Mouse (Mus musculus) lung, adult 18-20 months (tissue): ENCODE data around the gene Bdnf.
A peak's percentile ranks its signal among the peaks of the same experiment; 100 is the strongest.

Source experiments
- DNase-seq, 2 experiments: peaks; one replicate each; pipeline ENCODE4 v3.0.0; 2022; ENCODE audit warnings: mixed read lengths in 2 of 2

Bdnf gene

GRCm38 (mm10) chr2:109674532-109674931 is at the start of gene Bdnf:
Gene Bdnf (plus strand): TSS chr2:109674700.
- DNase-seq: no peak

- no peak for DNase-seq
Measured at GRCm38 (mm10) chr2:109626864-109627263, 47.6 kb upstream of the Bdnf start.

- no peak for DNase-seq
Measured at GRCm38 (mm10) chr2:109673509-109674455, 718 bp upstream of the Bdnf start.

DNA sequence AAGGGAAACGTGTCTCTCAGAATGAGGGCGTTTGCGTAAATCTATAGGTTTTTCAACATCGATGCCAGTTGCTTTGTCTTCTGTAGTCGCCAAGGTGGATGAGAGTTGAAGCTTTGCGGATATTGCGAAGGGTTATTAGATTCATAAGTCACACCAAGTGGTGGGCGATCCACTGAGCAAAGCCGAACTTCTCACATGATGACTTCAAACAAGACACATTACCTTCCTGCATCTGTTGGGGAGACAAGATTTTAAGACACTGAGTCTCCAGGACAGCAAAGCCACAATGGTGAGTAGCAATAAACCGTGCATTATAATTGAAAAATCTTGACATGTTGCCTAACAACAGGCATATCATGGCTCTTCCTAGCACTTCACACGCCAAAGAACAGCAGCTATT is 551 bp downstream of the Bdnf start:
- DNase-seq: no peak

GRCm38 (mm10) chr2:109675973-109676617 is 1.6 kb downstream of the Bdnf start:
- DNase-seq: no peak

- DNase-seq: no peak
Measured at GRCm38 (mm10) chr2:109676618-109676974, 2.1 kb downstream of the Bdnf start.

DNA sequence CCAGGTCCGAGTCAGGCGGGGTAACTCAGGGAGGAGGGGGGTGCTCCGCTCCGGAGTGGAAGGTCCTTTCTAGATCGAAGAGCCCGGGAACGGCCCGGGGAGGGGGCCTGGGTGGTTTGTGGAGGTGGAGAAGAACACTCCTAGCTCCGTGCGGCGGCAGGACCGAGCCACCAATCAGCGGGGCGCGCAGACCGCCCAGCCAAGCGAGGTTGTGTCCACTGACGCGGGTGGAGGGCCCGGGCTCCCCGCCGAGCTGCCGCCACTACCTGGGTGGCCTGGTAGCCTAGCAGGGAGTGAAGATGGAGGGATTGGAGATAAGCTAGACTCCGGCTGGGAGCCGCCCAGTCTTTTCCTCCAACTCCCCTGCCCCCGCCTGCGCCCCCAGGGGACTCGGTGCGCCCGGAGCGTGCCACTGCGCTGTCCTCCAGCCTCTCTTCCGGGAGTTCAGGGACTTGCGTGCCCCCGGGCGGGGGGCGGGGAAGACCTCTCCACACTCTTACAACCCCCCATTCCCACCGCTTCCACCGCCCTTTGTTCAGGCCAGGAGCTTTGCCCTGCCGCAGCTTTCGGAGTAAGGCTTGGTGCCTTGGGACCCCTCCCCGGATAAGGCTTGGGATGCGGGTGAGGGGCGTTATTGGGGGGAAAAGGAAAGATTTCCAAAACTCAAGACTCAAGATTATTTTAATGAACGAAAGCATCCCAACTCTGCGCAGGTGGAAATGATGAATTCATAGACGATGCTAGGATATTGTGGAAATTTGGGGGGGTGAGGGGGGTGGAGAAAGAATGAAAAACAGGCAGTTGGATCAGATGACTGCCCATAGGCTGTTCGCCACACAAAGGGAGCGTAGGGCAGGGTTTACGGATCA is 3.0 kb downstream of the Bdnf start:
- DNase-seq: no peak

DNA sequence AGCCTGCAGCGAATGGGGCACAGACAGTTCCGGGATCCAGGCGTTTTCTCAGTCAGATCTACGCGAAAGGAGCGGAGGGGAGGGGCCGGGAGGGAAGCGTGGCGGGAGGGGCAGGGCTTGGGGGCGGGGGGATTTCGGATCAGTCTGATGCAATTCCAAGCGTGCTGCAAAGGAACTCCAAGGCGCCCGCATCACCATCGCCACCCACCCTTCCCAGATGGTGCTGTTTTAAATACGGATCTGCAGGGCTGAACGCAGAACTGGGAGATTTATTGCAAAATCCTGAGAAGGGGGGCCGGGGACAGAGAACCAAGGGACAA is 3.5 kb downstream of the Bdnf start:
- DNase-seq: no peak

DNA sequence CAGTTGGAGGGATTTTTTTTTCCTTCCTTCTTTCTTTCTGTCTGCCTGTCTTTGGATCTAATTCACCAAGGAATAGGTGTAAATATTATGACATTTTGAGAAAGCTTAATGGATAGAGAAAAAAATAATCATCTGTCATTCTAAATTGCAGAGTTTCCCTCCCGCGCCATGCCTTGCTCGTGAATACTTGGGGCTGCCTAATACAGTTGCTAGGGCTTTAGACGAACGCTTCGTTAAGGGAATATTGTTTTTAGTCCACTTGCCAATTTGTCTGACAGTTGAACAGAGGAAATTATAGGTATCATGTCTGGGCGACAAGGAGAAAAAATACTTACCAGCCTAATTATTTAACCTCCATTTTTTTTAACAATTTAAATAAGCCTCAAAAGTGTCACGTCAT is 4.0 kb downstream of the Bdnf start:
- no peak for DNase-seq

- no peak for DNase-seq
Measured at GRCm38 (mm10) chr2:109679446-109679845, 4.9 kb downstream of the Bdnf start.

DNA sequence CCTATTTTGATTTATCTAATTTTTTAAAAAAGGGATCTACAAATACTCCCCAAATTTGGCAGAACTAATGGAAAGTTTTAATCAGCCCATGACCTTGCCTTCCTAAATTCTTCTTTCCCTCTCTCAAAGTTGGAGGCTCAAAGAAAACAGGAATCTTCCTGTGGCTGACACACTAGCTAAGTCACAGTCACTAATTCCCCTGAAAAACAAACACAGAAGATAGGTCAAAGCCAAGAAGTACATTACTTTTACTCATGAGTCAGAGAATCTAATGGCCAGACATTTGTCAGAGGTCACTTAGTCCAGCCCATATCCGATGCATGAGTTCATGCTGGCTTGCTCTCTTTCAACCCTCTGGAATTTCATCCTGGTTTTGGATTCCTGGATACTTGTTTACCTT is 6.6 kb downstream of the Bdnf start:
- DNase-seq: no peak

DNA sequence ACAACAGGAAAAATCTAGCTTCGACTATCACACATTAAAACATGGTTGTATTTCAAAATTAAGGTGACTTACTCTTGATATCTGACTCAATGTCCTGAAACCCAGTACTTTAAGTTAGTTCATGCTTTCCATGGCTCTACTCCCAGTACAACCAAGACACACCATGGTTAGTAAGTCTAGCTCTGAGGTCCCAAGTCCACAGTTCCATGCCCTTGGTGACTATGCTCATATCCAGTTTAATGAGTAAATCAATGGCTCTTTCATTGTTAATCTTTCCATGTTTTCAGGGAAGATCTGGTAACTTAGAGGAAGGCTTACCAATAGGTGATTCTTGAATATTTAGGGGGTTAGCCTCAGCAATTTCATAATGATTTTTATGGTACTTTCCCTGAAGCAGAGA is 14.2 kb downstream of the Bdnf start:
- no peak for DNase-seq

- DNase-seq: no peak
Measured at GRCm38 (mm10) chr2:109692266-109693177, 18.0 kb downstream of the Bdnf start.

GRCm38 (mm10) chr2:109693178-109694115 is 18.9 kb downstream of the Bdnf start:
- DNase-seq: peak; percentile 22 to 26

DNA sequence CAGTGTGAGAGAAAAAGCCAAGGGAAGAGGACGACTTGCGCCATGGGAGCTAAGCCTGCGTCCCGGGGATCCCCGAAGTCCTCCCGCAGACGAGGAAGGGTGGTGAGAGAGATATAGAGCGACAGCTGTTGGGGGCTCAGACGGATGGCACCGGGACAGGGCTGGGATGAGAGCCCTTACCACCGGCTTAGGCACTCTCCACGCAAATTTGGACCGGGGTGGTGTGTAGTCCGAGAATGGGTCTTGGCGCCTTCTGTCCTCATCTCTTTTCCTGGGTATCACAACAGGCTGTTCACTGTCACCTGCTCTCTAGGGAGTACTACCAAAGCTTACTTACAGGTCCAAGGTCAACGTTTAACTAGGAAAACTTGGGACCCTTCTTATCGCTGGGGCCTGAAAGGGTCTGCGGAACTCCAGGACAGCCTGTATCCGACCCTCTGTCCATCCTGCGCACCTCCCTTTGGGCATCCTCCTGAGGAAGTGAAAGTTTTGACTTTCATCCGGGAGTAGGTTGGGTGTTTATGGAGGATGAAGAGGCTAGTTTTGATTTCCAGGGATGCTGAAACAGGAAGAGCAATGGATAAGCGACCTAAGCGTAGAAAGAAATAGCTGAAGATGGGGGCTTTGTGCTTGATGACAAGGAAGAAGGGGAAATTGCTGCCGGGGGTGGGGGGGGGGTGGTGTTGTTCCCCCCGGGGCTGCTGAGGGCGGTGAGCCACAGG is 19.8 kb downstream of the Bdnf start:
- no peak for DNase-seq

DNA sequence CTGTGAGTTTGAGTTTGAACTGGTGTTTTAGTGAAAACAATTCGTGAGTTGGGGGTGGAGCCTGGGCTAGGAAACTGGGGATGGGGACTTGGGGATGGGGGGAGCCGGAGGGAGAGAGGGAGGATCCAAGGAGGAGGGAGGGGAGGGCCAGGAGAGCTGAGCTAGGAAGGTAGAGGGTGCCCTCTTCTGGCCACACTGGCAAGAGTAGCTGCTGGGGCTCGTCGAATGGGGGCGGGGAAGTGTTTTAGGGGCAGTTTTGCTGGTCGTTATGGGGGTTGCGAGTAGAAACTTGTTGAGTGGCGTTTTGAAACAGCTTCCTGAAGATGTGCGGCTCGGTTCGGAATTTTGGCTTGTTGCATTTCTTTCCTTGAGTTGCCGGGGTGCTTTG is 20.3 kb downstream of the Bdnf start:
- peak; percentile 65 to 66 for DNase-seq

DNA sequence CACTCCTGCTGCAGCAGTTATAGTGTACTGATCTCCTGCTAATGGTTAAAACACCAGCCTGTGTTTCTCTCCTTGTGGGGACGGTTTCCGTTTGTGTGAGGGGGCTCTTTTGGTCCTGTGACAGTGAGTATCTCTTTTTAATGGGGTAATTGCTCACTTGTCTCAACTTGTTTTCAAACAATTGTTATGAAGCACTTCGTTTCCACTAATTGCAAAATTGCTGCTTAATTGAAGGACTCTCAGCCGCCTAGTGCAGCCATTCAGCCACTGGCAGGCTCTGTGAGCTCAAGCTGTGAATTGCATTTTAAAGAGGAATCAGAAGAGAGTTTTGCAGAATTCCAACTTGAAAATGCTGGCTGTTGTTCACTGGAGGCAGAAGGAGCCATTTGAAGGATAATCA is 22.7 kb downstream of the Bdnf start:
- no peak for DNase-seq

DNA sequence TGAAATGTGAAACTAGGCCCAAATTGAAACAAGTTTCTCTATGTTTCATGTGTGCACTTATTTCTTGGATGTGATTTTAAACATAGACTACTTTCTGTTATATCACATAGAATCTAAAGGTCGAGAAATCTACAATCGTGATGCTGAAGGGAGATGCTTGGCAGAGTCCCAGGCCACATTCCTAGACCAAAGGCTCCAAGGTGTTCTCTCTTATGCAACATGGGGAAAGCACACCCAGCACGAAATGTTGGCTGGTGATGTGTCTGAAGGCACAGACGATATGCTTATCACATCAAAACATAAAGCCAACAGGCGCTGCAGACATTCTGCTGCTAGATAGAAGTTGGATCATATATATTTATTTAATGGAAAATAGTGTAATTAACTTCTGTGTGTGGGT is 25.8 kb downstream of the Bdnf start:
- peak; percentile 21 to 24 for DNase-seq

- DNase-seq: no peak
Measured at GRCm38 (mm10) chr2:109703588-109703987, 29.1 kb downstream of the Bdnf start.

- no peak for DNase-seq
Measured at GRCm38 (mm10) chr2:109704053-109704452, 29.6 kb downstream of the Bdnf start.

DNA sequence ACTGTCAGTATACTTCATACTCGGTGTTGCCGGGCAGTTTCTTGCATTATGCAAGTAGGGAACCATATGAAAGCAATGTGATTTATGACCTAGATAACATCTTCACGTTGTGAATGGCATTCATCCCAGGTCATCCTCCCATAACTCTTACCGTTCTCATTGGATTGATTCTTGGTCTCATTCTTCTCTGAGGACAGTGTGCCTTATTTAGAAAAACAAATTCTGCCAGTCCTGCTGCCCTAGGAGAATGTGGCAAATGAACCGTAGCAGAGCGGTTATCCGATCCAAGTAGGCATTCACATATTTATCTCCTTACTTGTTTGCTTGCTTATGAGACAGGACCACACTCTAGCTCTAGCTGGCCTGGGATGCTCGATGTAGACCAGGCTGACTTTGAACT is 32.0 kb downstream of the Bdnf start:
- no peak for DNase-seq
